Mouse (Mus musculus) G1E (cell line): Measurements from ENCODE around the gene Gpr142. TPM values are rescaled to one million over a fixed set of nuclear protein-coding genes. Genes with fewer than 3 reads are reported as not detected.

Experiments used
- ATAC-seq: 2 replicates; pipeline ENCODE4 v1.8.0; 2016; ENCODE audit warnings: mild to moderate bottlenecking; ENCODE audit not compliant: insufficient number of reproducible peaks, poor library complexity, low FRiP score, severe bottlenecking; ENCODE audit errors: extremely low read depth
- DNase-seq: peaks from one replicate; pipeline ENCODE4 v3.0.0; 2012; ENCODE audit warnings: low spot score
- H3K27me3 ChIP-seq: 2 replicates; pipeline ENCODE4 v1.6.1; 2012; ENCODE audit warnings: mild to moderate bottlenecking, low read length, inconsistent platforms; ENCODE audit not compliant: insufficient read depth
- H3K36me3 ChIP-seq: replicated peaks from 2 replicates; pipeline ENCODE3; 2012; ENCODE audit warnings: mild to moderate bottlenecking, inconsistent platforms
- H3K4me1 ChIP-seq: 2 replicates; pipeline ENCODE4 v1.6.1; 2012; ENCODE audit warnings: low read depth, low read length, inconsistent platforms, mixed read lengths; ENCODE audit not compliant: insufficient read depth
- H3K4me3 ChIP-seq: 2 replicates; pipeline ENCODE4 v1.5.1; 2012; ENCODE audit warnings: low read depth, mild to moderate bottlenecking, inconsistent platforms, low read length, moderate library complexity, mixed read lengths
- H3K9me3 ChIP-seq: replicated peaks from 2 replicates; pipeline ENCODE4 v1.6.1; 2012; ENCODE audit warnings: inconsistent platforms
- CTCF ChIP-seq: IDR thresholded peaks from 2 replicates; pipeline ENCODE4 v1.5.1; 2012; ENCODE audit warnings: low read depth, low read length, inconsistent platforms, mixed read lengths
- GATA1 ChIP-seq: IDR thresholded peaks from 2 replicates; pipeline ENCODE4 v1.6.1; 2012; ENCODE audit warnings: borderline replicate concordance, low read length, inconsistent platforms, mixed read lengths
- GATA2 ChIP-seq: IDR thresholded peaks from 2 replicates; pipeline ENCODE4 v1.6.1; 2012; ENCODE audit warnings: low read depth, low read length, inconsistent platforms, borderline replicate concordance
- POLR2AphosphoS5 ChIP-seq: IDR thresholded peaks from 2 replicates; pipeline ENCODE4 v1.6.1; 2012; ENCODE audit warnings: low read depth, low read length, inconsistent platforms; ENCODE audit not compliant: insufficient replicate concordance
- TAL1 ChIP-seq: conservative IDR thresholded peaks from 2 replicates; pipeline ENCODE4 v1.6.1; 2012; ENCODE audit warnings: low read depth, low read length, inconsistent platforms, mixed read lengths
- polyA plus RNA-seq: library from polyadenylated mRNA; stranded (reverse); fragments of >175 nt; gene quantifications from 2 replicates; pipeline ENCODE4 v1.2.3, GENCODE M21; 2012
- total RNA-seq, 2 experiments: library from RNA; stranded (forward) in 1 of 2; stranded (reverse) in 1 of 2; fragments of 200-1000 nt in 1 of 2; fragments of >200 nt in 1 of 2; fragmentation: Nextera tagmentation in 1 of 2; gene quantifications; 2 replicates each; pipeline ENCODE4 v1.2.3; 2014 to 2017

Gpr142 gene
- total and polyA plus RNA-seq, 3 experiments = 0.22 TPM; not detected in 2

GRCm38 (mm10) chr11:114797176-114797575, 1.5 kb upstream of the Gpr142 start:
- TF ChIP-seq POLR2AphosphoS5 = no peak
- TF ChIP-seq TAL1 = no peak
- TF ChIP-seq GATA2 = no peak
- no peak for TF ChIP-seq GATA1
- no peak for TF ChIP-seq CTCF
- Histone ChIP-seq H3K27me3 (no peaks in the 10 kb centered on the region; the same call in 1 of the 2 replicates), H3K36me3 (no peaks in the 10 kb centered on the region), H3K9me3 (peaks cover 82% of the 10 kb centered on the region), H3K4me3 (no peak overlapping the region), H3K4me1 (no peaks in the 10 kb centered on the region)
- DNase-seq (no peak), ATAC-seq (no peak)

DNA sequence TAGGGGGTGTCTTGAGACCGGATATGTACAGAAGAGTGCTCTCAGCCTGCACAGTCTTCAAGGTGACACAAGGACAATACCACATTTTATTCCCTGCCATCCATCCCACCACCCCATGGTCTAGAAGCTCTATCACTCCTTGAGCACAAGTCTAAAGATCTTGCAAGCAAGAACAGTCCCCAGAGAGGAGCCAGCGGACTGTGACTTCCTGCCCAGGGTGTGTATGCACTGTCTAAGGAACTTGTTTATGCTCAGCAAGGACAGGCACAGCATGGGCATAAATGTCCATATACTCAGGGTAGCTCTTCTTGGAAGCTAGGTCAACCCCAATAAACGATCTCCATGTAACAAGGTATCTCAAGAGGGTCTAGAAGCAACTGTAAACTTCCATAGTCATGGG, 743 bp upstream of the Gpr142 start:
- no peak for ATAC-seq
- TF ChIP-seq TAL1 (no peak), CTCF (no peak), GATA2 (no peak), GATA1 (no peak), POLR2AphosphoS5 (no peak)

DNA sequence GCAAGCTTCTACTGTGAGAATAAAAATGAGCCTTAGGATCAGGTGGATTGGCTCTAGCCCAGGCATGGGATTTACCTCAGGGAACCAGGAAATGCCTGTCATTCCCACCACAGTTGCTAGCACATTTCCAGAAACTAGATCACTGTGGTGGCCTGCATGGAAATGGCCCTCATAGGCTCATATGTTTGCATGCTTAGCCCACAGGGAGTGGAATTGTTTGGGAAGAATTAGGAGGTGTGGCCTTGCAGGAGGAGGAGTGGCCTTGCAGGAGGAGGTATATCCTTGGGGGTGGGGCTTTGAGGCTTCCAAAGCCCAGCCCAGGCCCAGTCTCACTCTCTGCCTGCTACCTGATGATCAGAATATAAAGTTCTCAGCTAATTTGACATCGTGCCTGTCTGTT, 3.2 kb downstream of the Gpr142 start:
- no peaks in the 10 kb centered on the region for H3K4me1 ChIP-seq
- H3K27me3 ChIP-seq = no peaks in the 10 kb centered on the region; the same call in 1 of the 2 replicates
- DNase-seq (no peak), ATAC-seq (no peak)
- TF ChIP-seq POLR2AphosphoS5 = no peak
- no peak for TF ChIP-seq CTCF
- no peak for TF ChIP-seq GATA2
- no peak for TF ChIP-seq TAL1
- no peak for TF ChIP-seq GATA1
- H3K9me3 ChIP-seq = peaks cover 81% of the 10 kb centered on the region
- no peak overlapping the region for H3K4me3 ChIP-seq
- no peaks in the 10 kb centered on the region for H3K36me3 ChIP-seq

More for the DNA sequence above, 743 bp upstream of the Gpr142 start:
- H3K27me3 ChIP-seq = no peaks in the 10 kb centered on the region; the same call in 1 of the 2 replicates
- no peak for DNase-seq
- H3K4me1 ChIP-seq = no peaks in the 10 kb centered on the region
- no peaks in the 10 kb centered on the region for H3K36me3 ChIP-seq
- no peak overlapping the region for H3K4me3 ChIP-seq
- H3K9me3 ChIP-seq = peaks cover 83% of the 10 kb centered on the region

DNA sequence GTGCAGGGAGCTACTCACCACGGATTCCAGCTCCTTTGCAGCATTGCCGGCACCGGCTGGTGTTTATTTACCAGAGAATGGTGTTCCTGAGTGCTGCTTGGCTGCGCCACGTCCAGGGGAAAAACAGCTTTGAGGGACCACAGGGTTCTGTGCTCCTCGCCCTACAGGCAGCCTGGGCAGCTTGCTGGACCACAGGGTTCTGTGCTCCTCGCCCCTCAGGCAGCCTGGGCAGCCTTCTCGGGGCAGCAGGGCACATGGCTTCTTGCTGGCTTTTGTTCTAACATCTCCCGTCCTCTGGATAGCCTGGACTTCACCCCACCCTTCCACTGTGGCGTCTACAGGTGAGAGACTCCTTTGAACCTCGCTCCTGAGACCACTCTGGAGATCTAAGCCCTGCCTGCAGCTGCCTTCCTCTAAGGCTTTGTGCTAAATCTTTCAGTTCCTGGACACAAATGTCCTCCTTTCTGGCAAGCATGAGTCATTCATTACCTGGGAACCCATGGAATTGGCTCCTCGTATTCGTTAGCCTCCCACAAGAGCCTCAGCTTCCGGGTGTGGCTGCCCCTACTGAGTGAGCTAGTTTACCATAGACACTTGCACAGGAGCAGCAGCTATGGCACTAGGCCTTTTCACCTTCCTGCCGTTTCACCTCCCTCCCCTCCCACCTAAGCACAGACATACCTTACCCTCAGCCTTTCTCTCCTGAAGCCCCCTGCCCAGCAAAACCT, 4.0 kb downstream of the Gpr142 start:
- no peak for DNase-seq
- no peaks in the 10 kb centered on the region for H3K4me1 ChIP-seq
- H3K27me3 ChIP-seq = no peaks in the 10 kb centered on the region; the same call in 1 of the 2 replicates
- TF ChIP-seq TAL1 = no peak
- no peak for TF ChIP-seq POLR2AphosphoS5
- TF ChIP-seq CTCF = no peak
- TF ChIP-seq GATA1 = no peak
- TF ChIP-seq GATA2 = no peak
- no peak overlapping the region; the same call in 1 of the 2 replicates for H3K4me3 ChIP-seq
- no peak for ATAC-seq
- H3K36me3 ChIP-seq = no peaks in the 10 kb centered on the region
- peaks cover 81% of the 10 kb centered on the region for H3K9me3 ChIP-seq

DNA sequence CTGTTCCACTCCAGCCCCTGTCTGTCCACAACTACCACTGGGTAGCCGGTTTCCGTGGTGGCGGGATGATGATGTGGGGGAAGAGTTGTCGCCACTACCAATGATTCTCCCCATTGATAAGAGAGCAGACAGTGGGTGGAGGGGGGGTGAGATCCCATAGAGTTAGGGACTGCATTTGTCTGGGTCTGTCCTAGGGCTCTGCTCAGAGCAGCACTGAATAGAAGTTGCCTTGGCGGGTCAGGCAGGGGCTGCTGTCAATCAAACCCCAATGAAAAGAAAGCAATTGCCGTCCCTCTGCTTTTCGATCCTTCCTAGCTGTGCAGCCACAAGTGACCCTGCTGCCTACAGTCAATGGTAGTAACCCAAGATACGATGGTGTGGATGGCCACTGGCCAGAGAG, 5.3 kb downstream of the Gpr142 start:
- TF ChIP-seq TAL1 = no peak
- TF ChIP-seq GATA1 = no peak
- TF ChIP-seq GATA2 = no peak
- no peak for TF ChIP-seq CTCF
- no peak for TF ChIP-seq POLR2AphosphoS5
- H3K36me3 ChIP-seq = no peaks in the 10 kb centered on the region
- H3K4me1 ChIP-seq = no peaks in the 10 kb centered on the region
- DNase-seq (no peak), ATAC-seq (no peak)
- peaks cover 77% of the 10 kb centered on the region for H3K9me3 ChIP-seq
- H3K27me3 ChIP-seq = no peaks in the 10 kb centered on the region; the same call in 1 of the 2 replicates
- no peak overlapping the region for H3K4me3 ChIP-seq

DNA sequence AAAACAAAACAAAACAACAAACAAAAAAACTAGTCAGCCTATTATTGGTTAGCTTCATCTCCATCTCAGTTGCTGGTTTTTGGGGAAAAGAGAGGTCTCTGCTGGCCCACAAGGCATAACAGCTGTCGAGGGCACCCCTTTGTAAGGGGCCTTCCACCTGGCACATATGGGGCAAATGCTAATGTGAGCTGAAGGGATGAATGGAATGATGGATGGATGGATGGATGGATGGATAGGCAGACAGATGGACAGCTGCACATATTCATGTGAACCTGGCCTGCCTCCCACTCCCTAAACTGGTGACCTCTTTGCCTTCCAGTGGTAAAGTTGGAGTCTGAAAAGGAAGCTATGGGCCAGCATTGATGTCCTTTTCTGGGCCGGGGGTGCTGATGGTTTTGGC, 8.3 kb downstream of the Gpr142 start:
- Histone ChIP-seq H3K4me3 (no peak overlapping the region), H3K27me3 (no peaks in the 10 kb centered on the region; the same call in 1 of the 2 replicates), H3K9me3 (peaks cover 76% of the 10 kb centered on the region), H3K36me3 (no peaks in the 10 kb centered on the region), H3K4me1 (no peaks in the 10 kb centered on the region)
- DNase-seq (no peak), ATAC-seq (no peak)
- TF ChIP-seq POLR2AphosphoS5 (no peak), TAL1 (no peak), CTCF (no peak), GATA1 (no peak), GATA2 (no peak)
